Mouse (Mus musculus) layer of hippocampus, postnatal 10 days (tissue): Measurements from ENCODE around the gene Mt3. TPM values are rescaled to one million over a fixed set of nuclear protein-coding genes. Genes with fewer than 3 reads are reported as not detected.
"Not testable (repeated sequence)": the region's sequence is repeated elsewhere in the genome, so short reads cannot be mapped to it uniquely, and the experiment has no call there.

Experiments
- DNase-seq, 2 experiments: peaks; one replicate each; pipeline ENCODE4 v3.0.0; 2021; ENCODE audit warnings: low spot score in 2 of 2
- long read RNA-seq: library from polyadenylated mRNA; stranded (forward); transcript quantifications from one replicate; pipeline ENCODE4 v2.0.0, GENCODE M21; 2023
- total RNA-seq, 2 experiments: library from RNA; stranded (reverse); gene quantifications; 2 replicates each; pipeline ENCODE4 v1.2.3; 2021

Mt3 gene
- 100 to 1,000 TPM; 758 to 903 TPM for total RNA-seq
- long read RNA-seq, transcript Mt3-201 (3 exons, 536 nt) = major isoform, 221 of 239 reads
- long read RNA-seq, transcript Mt3-203 (2 exons, 477 nt) = minor isoform, 6 of 239 reads
- long read RNA-seq, partial matches to known transcripts = 1 of 239 reads
- long read RNA-seq, other reads (novel, unspliced or antisense) = 10 of 239 reads

GRCm38 (mm10) chr8:94152513-94153300 is at the start of gene Mt3:
Gene Mt3, plus strand, starts transcription at chr8:94152607.
- peak; percentile 83 to 90 for DNase-seq

GRCm38 (mm10) chr8:94104146-94104545 is 48.3 kb upstream of the Mt3 start:
- DNase-seq = peak; percentile 28 to 57

- no peak for DNase-seq
These were observed 44.5 kb upstream of the Mt3 start for GRCm38 (mm10) chr8:94107871-94108270.

- DNase-seq = no peak
These were observed 43.0 kb upstream of the Mt3 start for GRCm38 (mm10) chr8:94109396-94109795.

- DNase-seq = no peak
These were observed 42.6 kb upstream of the Mt3 start for GRCm38 (mm10) chr8:94109835-94110234.

- no peak for DNase-seq
These were observed 41.8 kb upstream of the Mt3 start for GRCm38 (mm10) chr8:94110526-94111177.

GRCm38 (mm10) chr8:94113435-94113834 is 39.0 kb upstream of the Mt3 start:
- DNase-seq = no peak

- no peak for DNase-seq
These were observed 38.4 kb upstream of the Mt3 start for GRCm38 (mm10) chr8:94113972-94114371.

- DNase-seq = peak; percentile 66 to 73
These were observed 33.5 kb upstream of the Mt3 start for GRCm38 (mm10) chr8:94118776-94119430.

- peak; percentile 39 to 49 for DNase-seq
These were observed 30.8 kb upstream of the Mt3 start for GRCm38 (mm10) chr8:94121625-94122024.

GRCm38 (mm10) chr8:94122711-94123468 is 29.5 kb upstream of the Mt3 start:
- peak; percentile 36 to 39 for DNase-seq

GRCm38 (mm10) chr8:94127711-94128110 is 24.7 kb upstream of the Mt3 start:
- DNase-seq = no peak

GRCm38 (mm10) chr8:94129133-94129789 is 23.1 kb upstream of the Mt3 start:
- DNase-seq = no peak

GRCm38 (mm10) chr8:94130126-94130525 is 22.3 kb upstream of the Mt3 start:
- DNase-seq = no peak

- DNase-seq = no peak
These were observed 20.3 kb upstream of the Mt3 start for GRCm38 (mm10) chr8:94132096-94132495.

- DNase-seq = not testable (repeated sequence)
These were observed 17.8 kb upstream of the Mt3 start for GRCm38 (mm10) chr8:94134601-94135000.

- no peak for DNase-seq
These were observed 16.9 kb upstream of the Mt3 start for GRCm38 (mm10) chr8:94135556-94135955.

- DNase-seq = no peak
These were observed 16.2 kb upstream of the Mt3 start for GRCm38 (mm10) chr8:94136192-94136591.

GRCm38 (mm10) chr8:94136933-94137332 is 15.5 kb upstream of the Mt3 start, which contains the start of gene Mt4:
Gene Mt4, plus strand, starts transcription at chr8:94137197.
- no peak for DNase-seq

GRCm38 (mm10) chr8:94140266-94140795 is 12.1 kb upstream of the Mt3 start:
- DNase-seq = no peak
